Mouse (Mus musculus): ENCODE measurements at regions not wholly inside any gene's neighbourhood (a gene's known extent, or its start where the extent isn't known, plus 50 kb on each side); places are given as distances from the start of the nearest gene placed in this dataset.

GRCm38 (mm10) chr6:84472287-84472686, 121.4 kb downstream of the Cyp26b1 start:
- TF ChIP-seq CTCF (conservative IDR thresholded peaks at IDR 0.05; ENCODE audit: low read length) (no peak), POU5F1 (IDR thresholded peaks at IDR 0.05; ENCODE audit: borderline replicate concordance, low read length) (no peak), NANOG (IDR thresholded peaks at IDR 0.05; ENCODE audit: borderline replicate concordance, low read length) (no peak)

All from E14TG2a.4 (cell line).